ENCODE assay signal across 11 mouse cellular contexts in the genomic region with DNA sequence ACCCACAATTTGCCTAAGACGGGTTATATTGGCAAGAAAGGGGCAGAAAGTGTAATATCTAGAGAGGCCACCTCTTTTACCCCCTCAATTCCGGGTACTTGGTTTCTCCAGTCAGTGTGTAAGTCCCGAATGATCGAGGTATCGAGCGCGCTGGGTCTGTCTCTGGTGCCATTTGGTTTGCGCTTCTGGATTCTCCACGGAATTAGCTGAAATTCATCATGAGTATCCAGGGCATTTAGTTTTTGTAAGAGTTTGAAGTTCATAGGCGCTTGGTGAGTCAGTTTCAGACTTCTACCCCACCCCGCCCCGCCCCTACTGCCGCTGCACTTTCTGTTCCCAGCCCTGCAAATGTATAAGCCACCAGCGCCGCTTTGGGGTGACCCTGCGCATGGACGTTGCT.
A peak's percentile ranks its signal among the peaks of the same experiment; 100 is the strongest.
DNase-seq lines count a peak whose midpoint lies in the region; ATAC-seq and TF ChIP-seq lines count a peak whose summit lies in the region.
"Had no signal": no experiment of that assay in that cellular context is flagged by ENCODE, and none has a peak within 500 bp of the region (broad histone marks: within the 10 kb centered on the region; RNA-seq: fewer than 3 reads in every experiment).

No protein-coding gene starts in this region.

- no peak overlapping the region for H3K27ac ChIP-seq in gastrocnemius, adult 2 months
- H3K27ac ChIP-seq in kidney, embryonic 14.5 days (ENCODE audit: low read depth, low read length): no peak overlapping the region
- H3K27ac ChIP-seq in midbrain, embryonic 11.5 days (ENCODE audit: low read depth, low read length): no peak overlapping the region
- no peak overlapping the region for H3K27ac ChIP-seq in midbrain, embryonic 15.5 days
- no peak overlapping the region for H3K27ac ChIP-seq in stomach, embryonic 15.5 days
- H3K27ac ChIP-seq: hindbrain, embryonic 14.5 days had no signal

- intact Hi-C loops in gastrocnemius, adult 2 months (cut with DNase I): no loop called here

- H3K9ac ChIP-seq in kidney, embryonic 14.5 days (ENCODE audit: low read depth, low read length): no peak overlapping the region
- H3K9ac ChIP-seq in midbrain, embryonic 11.5 days (ENCODE audit: low read length): no peak overlapping the region
- H3K9ac ChIP-seq in midbrain, embryonic 15.5 days: no peak overlapping the region
- H3K9ac ChIP-seq in stomach, embryonic 15.5 days: no peak overlapping the region
- H3K9ac ChIP-seq: hindbrain, embryonic 14.5 days had no signal

- TF ChIP-seq CTCF in gastrocnemius, adult 2 months (IDR thresholded peaks at IDR 0.05): no peak

- no peaks in the 10 kb centered on the region for H3K9me3 ChIP-seq in kidney, embryonic 14.5 days (ENCODE audit: control insufficient read depth, low read length)
- no peaks in the 10 kb centered on the region for H3K9me3 ChIP-seq in midbrain, embryonic 11.5 days (ENCODE audit: control insufficient read depth, low read length)
- no peaks in the 10 kb centered on the region for H3K9me3 ChIP-seq in midbrain, embryonic 15.5 days
- no peaks in the 10 kb centered on the region for H3K9me3 ChIP-seq in stomach, embryonic 15.5 days

- H3K4me3 ChIP-seq in gastrocnemius, adult 2 months: peak overlapping the region; percentile 32; the same call in 1 of the 2 replicates
- H3K4me3 ChIP-seq in kidney, embryonic 14.5 days (ENCODE audit: low read length): 0 out of 2 replicates have a peak overlapping the region, but pooled peaks have one; percentile 6
- no peak overlapping the region for H3K4me3 ChIP-seq in midbrain, embryonic 11.5 days (ENCODE audit: low read depth, low read length)
- no peak overlapping the region for H3K4me3 ChIP-seq in midbrain, embryonic 15.5 days
- peak overlapping the region; percentile 12; the same call in 1 of the 2 replicates for H3K4me3 ChIP-seq in stomach, embryonic 15.5 days (replicated peaks)

- no peak for DNase-seq in gastrocnemius, adult 2 months
- DNase-seq in gastrocnemius, postnatal 10 days: no peak
- DNase-seq in kidney, adult 9 months: no peak
- DNase-seq in midbrain, embryonic 11.5 days (ENCODE audit: low spot score, missing footprints): peak; percentile 82
- DNase-seq in spleen, postnatal 10 days (ENCODE audit: low spot score in 2 of 2): no peak
- DNase-seq: cerebellum, adult 11 months; lung, adult 18-20 months had no signal

- no peak overlapping the region; the same call in 1 of the 2 replicates for H3K4me2 ChIP-seq in kidney, embryonic 14.5 days (replicated peaks; ENCODE audit: low read depth, low read length)
- no peak overlapping the region for H3K4me2 ChIP-seq in midbrain, embryonic 11.5 days
- H3K4me2 ChIP-seq in midbrain, embryonic 15.5 days: no peak overlapping the region
- peak overlapping the region; percentile 8; the same call in 1 of the 2 replicates for H3K4me2 ChIP-seq in stomach, embryonic 15.5 days
- H3K4me2 ChIP-seq: hindbrain, embryonic 14.5 days had no signal

- no peaks in the 10 kb centered on the region for H3K27me3 ChIP-seq in kidney, embryonic 14.5 days (ENCODE audit: control insufficient read depth, insufficient read depth, low read length)
- no peaks in the 10 kb centered on the region for H3K27me3 ChIP-seq in midbrain, embryonic 11.5 days (ENCODE audit: control insufficient read depth, insufficient read depth, low read length)
- H3K27me3 ChIP-seq in midbrain, embryonic 15.5 days (replicated peaks): no peaks in the 10 kb centered on the region
- H3K27me3 ChIP-seq in stomach, embryonic 15.5 days (replicated peaks): no peaks in the 10 kb centered on the region

- H3K36me3 ChIP-seq in kidney, embryonic 14.5 days (ENCODE audit: control insufficient read depth, insufficient read depth, low read length): no peaks in the 10 kb centered on the region
- no peaks in the 10 kb centered on the region for H3K36me3 ChIP-seq in midbrain, embryonic 11.5 days (ENCODE audit: control insufficient read depth, insufficient read depth, low read length)
- H3K36me3 ChIP-seq in midbrain, embryonic 15.5 days (replicated peaks): no peaks in the 10 kb centered on the region
- H3K36me3 ChIP-seq in stomach, embryonic 15.5 days: no peaks in the 10 kb centered on the region

- ATAC-seq in kidney, embryonic 14.5 days (ENCODE audit: low FRiP score, low TSS enrichment): no peak
- ATAC-seq in midbrain, embryonic 11.5 days (ENCODE audit: low FRiP score): no peak
- no peak for ATAC-seq in midbrain, embryonic 15.5 days (replicated peaks)
- no peak for ATAC-seq in stomach, embryonic 15.5 days (ENCODE audit: insufficient read depth, low FRiP score, low read depth)

- 71% methylated on average over 17 of the region's 17 CpGs for WGBS in kidney, embryonic 14.5 days
- WGBS in midbrain, embryonic 11.5 days: 74% methylated on average over 17 of the region's 17 CpGs
- 77% methylated on average over 17 of the region's 17 CpGs for WGBS in midbrain, embryonic 15.5 days
- 75% methylated on average over 17 of the region's 17 CpGs for WGBS in stomach, embryonic 15.5 days

- H3K4me1 ChIP-seq in kidney, embryonic 14.5 days (ENCODE audit: control insufficient read depth, insufficient read depth, low read length): no peaks in the 10 kb centered on the region
- H3K4me1 ChIP-seq in midbrain, embryonic 11.5 days (ENCODE audit: control insufficient read depth, insufficient read depth, low read length): peaks cover 3% of the 10 kb centered on the region; the same call in 1 of the 2 replicates
- no peaks in the 10 kb centered on the region for H3K4me1 ChIP-seq in midbrain, embryonic 15.5 days
- no peaks in the 10 kb centered on the region for H3K4me1 ChIP-seq in stomach, embryonic 15.5 days

Comparison
In these comparisons a context has a peak if more than half of its experiments do, and no peak if none do; other contexts are left out.
1. H3K4me3 ChIP-seq: peak in gastrocnemius, adult 2 months (single experiment), kidney, embryonic 14.5 days (single experiment) and stomach, embryonic 15.5 days (single experiment); none in midbrain, embryonic 11.5 days (single experiment) and midbrain, embryonic 15.5 days (single experiment).